Mouse (Mus musculus) small intestine, adult 2 months (tissue): Measurements from ENCODE around the gene Rhbdd1.

Experiments
- CTCF ChIP-seq: fragments of 200-500 bp; IDR thresholded peaks from 2 replicates; pipeline ENCODE4 v1.5.1; 2012; ENCODE audit warnings: low read depth, mild to moderate bottlenecking, control low read depth, inconsistent platforms, low read length, moderate library complexity, mixed read lengths; ENCODE audit not compliant: insufficient replicate concordance, insufficient read length; ENCODE audit errors: extremely low read depth
- POLR2A ChIP-seq: fragments of 200-500 bp; IDR thresholded peaks from 2 replicates; pipeline ENCODE4 v1.6.1; 2012; ENCODE audit warnings: low read depth, mild to moderate bottlenecking, control low read depth, inconsistent platforms, low read length, moderate library complexity

- TF ChIP-seq CTCF (no peak), POLR2A (no peak)
Observed at GRCm38 (mm10) chr1:82267547-82267946, 48.7 kb upstream of the Rhbdd1 start.
